Mouse (Mus musculus): ENCODE data around the gene Pex11g. TPM values are rescaled to one million over a fixed set of nuclear protein-coding genes. Genes with fewer than 3 reads are reported as not detected.

Pex11g gene
- total and polyA plus RNA-seq, 3 experiments, result 0.35 to 1.4 TPM; not detected in 1

DNA sequence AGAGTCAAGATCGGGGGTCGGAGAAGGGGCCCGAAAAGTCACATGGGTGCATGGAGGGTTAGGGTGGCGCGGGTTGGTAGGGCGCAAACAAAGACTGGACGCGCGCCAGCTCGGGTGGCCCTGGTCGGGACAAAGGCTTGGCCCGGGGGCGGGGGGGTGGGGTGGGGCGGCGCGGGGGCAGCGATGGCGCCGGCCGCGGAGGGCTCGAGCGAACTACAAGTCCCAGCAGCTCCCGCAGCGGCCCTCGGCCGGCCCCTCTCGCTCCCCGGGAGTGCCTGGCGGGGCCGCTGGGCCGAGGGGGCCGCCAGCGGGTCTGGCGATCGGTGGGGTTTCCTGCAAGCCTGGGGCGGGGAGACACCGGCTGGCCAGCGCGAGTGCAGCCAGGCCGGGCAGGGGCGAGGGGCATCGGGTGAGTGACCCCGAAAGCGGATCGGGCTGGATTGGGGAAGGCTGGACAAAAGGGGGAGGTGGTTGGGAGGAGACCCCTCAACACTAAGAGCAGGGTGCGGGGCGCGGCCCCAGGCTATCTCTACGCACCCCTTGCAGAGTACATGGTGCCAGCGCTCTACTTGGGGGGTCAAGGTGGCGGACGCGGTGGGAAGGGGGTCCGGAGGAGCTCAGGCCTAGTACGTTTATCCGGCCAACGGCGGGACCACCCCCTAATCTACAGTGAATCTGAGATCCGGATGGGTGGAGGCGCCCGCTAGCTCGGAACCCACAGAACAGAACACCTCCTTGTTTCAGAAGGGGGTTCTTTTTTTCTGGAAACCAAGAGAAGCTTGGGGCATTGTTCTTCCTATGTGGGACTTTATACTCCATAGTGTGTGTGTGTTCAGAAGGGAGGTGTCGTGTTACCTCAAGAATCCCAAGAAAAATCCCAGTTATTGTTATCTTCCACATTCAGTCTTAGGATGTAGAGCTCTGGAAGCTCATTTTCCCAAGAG is 25.7 kb upstream of the Pex11g start, which contains the start of gene Zfp358:
Zfp358 (plus strand) TSS at position 238 of the 944 bp plus-strand sequence.
- DNase-seq (ENCODE audit: low read depth, low spot score), result peak; percentile 58
- H3K79me2 ChIP-seq (ENCODE audit: control insufficient read depth, insufficient read depth, low read length, poor library complexity), result peaks cover 2% of the 10 kb centered on the region; the same call in 1 of the 2 replicates
- H3K9ac ChIP-seq (ENCODE audit: control insufficient read depth, low read depth, low read length, poor library complexity, severe bottlenecking), result peak within 1 kb of the TSS; percentile 80
- TF ChIP-seq MAFK (IDR thresholded peaks at IDR 0.05; ENCODE audit: borderline replicate concordance, low read depth, low read length), result no peak
- peak; percentile 50; the same call in 1 of the 2 replicates for TF ChIP-seq MAZ (IDR thresholded peaks at IDR 0.05; ENCODE audit: low read depth, low read length)
- TF ChIP-seq ETS1 (IDR thresholded peaks at IDR 0.05; ENCODE audit: low read depth, low read length), result no peak
- peak; percentile 20; the same call in 1 of the 2 replicates for TF ChIP-seq NELFE (IDR thresholded peaks at IDR 0.05; ENCODE audit: low read depth, low read length)
- TF ChIP-seq POLR2AphosphoS2 (IDR thresholded peaks at IDR 0.05; ENCODE audit: low read length), result no peak
- peak; percentile 85 for TF ChIP-seq HCFC1 (IDR thresholded peaks at IDR 0.05; ENCODE audit: low read depth, low read length)
- no peak for TF ChIP-seq TCF12 (IDR thresholded peaks at IDR 0.05; ENCODE audit: low read depth, low read length)
- no peak for TF ChIP-seq JUND (IDR thresholded peaks at IDR 0.05; ENCODE audit: low read depth, low read length)
- TF ChIP-seq ZNF384 (IDR thresholded peaks at IDR 0.05; ENCODE audit: low read depth, low read length), result no peak
- peak; percentile 46 to 55; a peak in 3 of 4 replicates for TF ChIP-seq POLR2A (IDR thresholded peaks at IDR 0.05; ENCODE audit: control insufficient read depth in 1 of 2, insufficient read depth in 1 of 2, low read depth in 1 of 2, low read length in 2 of 2, poor library complexity in 1 of 2)
- no peak for TF ChIP-seq ZC3H11A (IDR thresholded peaks at IDR 0.05; ENCODE audit: low read depth, low read length)
- TF ChIP-seq TBP (IDR thresholded peaks at IDR 0.05; ENCODE audit: low read depth, low read length), result no peak
- peaks cover 0 to 2% of the 10 kb centered on the region in 2 experiments; a peak in 3 of 4 replicates for H3K27me3 ChIP-seq (ENCODE audit: control insufficient read depth in 1 of 2, insufficient read depth in 2 of 2, low read length in 2 of 2)
- peaks cover 0 to 11% of the 10 kb centered on the region in 2 experiments; a peak in 2 of 4 replicates for H3K36me3 ChIP-seq (ENCODE audit: control insufficient read depth in 1 of 2, insufficient read depth in 2 of 2, low read length in 2 of 2)
- peaks cover 0 to 11% of the 10 kb centered on the region in 2 experiments; a peak in 2 of 4 replicates for H3K4me1 ChIP-seq (ENCODE audit: control insufficient read depth in 1 of 2, insufficient read depth in 2 of 2, low read length in 2 of 2)
- no peaks in the 10 kb centered on the region for H3K9me3 ChIP-seq (replicated peaks; ENCODE audit: insufficient read depth, low read length)
- H3K4me3 ChIP-seq (ENCODE audit: control insufficient read depth in 1 of 2, insufficient read depth in 1 of 2, low read depth in 2 of 2, low read length in 2 of 2), result peak within 1 kb of the TSS; percentile 89 to 100
- H3K27ac ChIP-seq (ENCODE audit: control insufficient read depth, low read depth, low read length), result no peak within 1 kb of the TSS

DNA sequence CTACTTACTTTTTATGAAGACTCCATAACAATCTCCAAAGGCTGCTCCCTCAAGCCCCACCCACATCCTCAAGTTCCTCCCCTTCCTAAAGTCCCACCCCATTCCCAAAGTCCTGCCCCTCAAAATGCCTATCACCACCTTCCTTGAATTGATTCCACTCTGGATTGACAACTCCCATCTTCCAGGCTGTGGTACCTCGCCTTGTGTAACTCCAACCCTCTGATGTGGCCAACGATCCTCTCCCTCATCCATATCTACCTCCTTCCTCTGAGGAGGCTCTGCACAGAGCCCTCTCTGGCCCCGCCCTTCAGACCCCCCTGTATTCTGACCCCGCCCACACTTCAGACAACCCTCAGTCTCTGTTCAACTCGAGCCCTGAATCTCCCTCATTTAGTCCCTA is 17.7 kb upstream of the Pex11g start:
- H3K79me2 ChIP-seq (ENCODE audit: control insufficient read depth, insufficient read depth, low read length, poor library complexity), result no peaks in the 10 kb centered on the region
- H3K27me3 ChIP-seq (ENCODE audit: control insufficient read depth in 1 of 2, insufficient read depth in 2 of 2, low read length in 2 of 2), result peaks cover 0 to 2% of the 10 kb centered on the region in 2 experiments; a peak in 2 of 4 replicates
- no peak for DNase-seq (ENCODE audit: low read depth, low spot score)
- peaks cover 0 to 10% of the 10 kb centered on the region in 2 experiments; a peak in 1 of 4 replicates for H3K36me3 ChIP-seq (ENCODE audit: control insufficient read depth in 1 of 2, insufficient read depth in 2 of 2, low read length in 2 of 2)
- no peak overlapping the region for H3K9ac ChIP-seq (ENCODE audit: control insufficient read depth, low read depth, low read length, poor library complexity, severe bottlenecking)
- H3K9me3 ChIP-seq (replicated peaks; ENCODE audit: insufficient read depth, low read length), result no peaks in the 10 kb centered on the region
- H3K4me1 ChIP-seq (ENCODE audit: control insufficient read depth in 1 of 2, insufficient read depth in 2 of 2, low read length in 2 of 2), result peaks cover 0 to 10% of the 10 kb centered on the region in 2 experiments; a peak in 2 of 4 replicates
- no peak overlapping the region for H3K4me3 ChIP-seq (ENCODE audit: control insufficient read depth in 1 of 2, insufficient read depth in 1 of 2, low read depth in 2 of 2, low read length in 2 of 2)
- no peak for TF ChIP-seq UBTF (IDR thresholded peaks at IDR 0.05; ENCODE audit: borderline replicate concordance, insufficient read depth, low read depth, low read length)
- no peak for TF ChIP-seq ZKSCAN1 (IDR thresholded peaks at IDR 0.05; ENCODE audit: low read depth, low read length)
- no peak for TF ChIP-seq USF1 (IDR thresholded peaks at IDR 0.05; ENCODE audit: low read depth, low read length)
- no peak for TF ChIP-seq GATA1 (IDR thresholded peaks at IDR 0.05; ENCODE audit: low read depth, low read length)
- TF ChIP-seq MEF2A (IDR thresholded peaks at IDR 0.05; ENCODE audit: extremely low read depth, insufficient replicate concordance, low read depth, low read length, poor library complexity, severe bottlenecking), result no peak
- TF ChIP-seq HCFC1 (IDR thresholded peaks at IDR 0.05; ENCODE audit: low read depth, low read length), result no peak
- TF ChIP-seq MAX (IDR thresholded peaks at IDR 0.05; ENCODE audit: low read length), result no peak
- TF ChIP-seq RCOR1 (IDR thresholded peaks at IDR 0.05; ENCODE audit: low read depth, low read length), result no peak
- TF ChIP-seq ZNF384 (IDR thresholded peaks at IDR 0.05; ENCODE audit: low read depth, low read length), result no peak
- no peak for TF ChIP-seq ZC3H11A (IDR thresholded peaks at IDR 0.05; ENCODE audit: low read depth, low read length)
- H3K27ac ChIP-seq (ENCODE audit: control insufficient read depth, low read depth, low read length), result no peak overlapping the region

Measured in MEL (cell line).